Mouse (Mus musculus) CH12.LX (cell line): ENCODE results near the gene Lrrc23.

ENCODE experiments used
- CHD1 ChIP-seq: IDR thresholded peaks from 2 replicates; pipeline ENCODE4 v1.6.1; 2012; ENCODE audit warnings: low read depth, low read length, improper control_type of control experiment, inconsistent platforms
- CTCF ChIP-seq, 2 experiments: IDR thresholded peaks in 1 of 2; conservative IDR thresholded peaks in 1 of 2; 2 replicates each; pipeline ENCODE4 v1.5.1; 2011 to 2012; ENCODE audit warnings: low read depth in 2 of 2, low read length in 2 of 2, improper control_type of control experiment in 1 of 2, inconsistent platforms in 1 of 2, mild to moderate bottlenecking in 1 of 2, moderate library complexity in 1 of 2
- ELF1 ChIP-seq: IDR thresholded peaks from 2 replicates; pipeline ENCODE4 v1.6.1; 2014; ENCODE audit warnings: low read depth, mild to moderate bottlenecking, inconsistent platforms, low read length, improper control_type of control experiment
- KAT2A ChIP-seq: IDR thresholded peaks from 2 replicates; pipeline ENCODE4 v1.6.1; 2012; ENCODE audit warnings: low read length, improper control_type of control experiment, inconsistent platforms; ENCODE audit not compliant: insufficient replicate concordance
- NELFE ChIP-seq: IDR thresholded peaks from 2 replicates; pipeline ENCODE4 v1.6.1; 2011; ENCODE audit warnings: low read depth, low read length, improper control_type of control experiment
- POLR2A ChIP-seq: IDR thresholded peaks from 2 replicates; pipeline ENCODE4 v1.6.1; 2011; ENCODE audit warnings: low read depth, mild to moderate bottlenecking, improper control_type of control experiment, low read length
- POLR2AphosphoS2 ChIP-seq: IDR thresholded peaks from 2 replicates; pipeline ENCODE4 v1.6.1; 2011; ENCODE audit warnings: low read depth, low read length, improper control_type of control experiment

GRCm38 (mm10) chr6:124770013-124770412, 9.5 kb downstream of the Lrrc23 start:
- TF ChIP-seq CTCF (conservative IDR thresholded peaks at IDR 0.05 in 1 of 2, IDR thresholded peaks at IDR 0.05 in 1 of 2; ENCODE audit: low read depth in 2 of 2, low read length in 2 of 2) = no peak
- TF ChIP-seq CHD1 = no peak
- TF ChIP-seq POLR2A = no peak
- no peak for TF ChIP-seq ELF1
- TF ChIP-seq POLR2AphosphoS2 = no peak
- no peak for TF ChIP-seq NELFE
- no peak for TF ChIP-seq KAT2A
